Mouse (Mus musculus): Measurements from ENCODE around the gene Fam173a. TPM values are rescaled to one million over a fixed set of nuclear protein-coding genes. Genes with fewer than 3 reads are reported as not detected.
"Not testable (repeated sequence)": the region's sequence is repeated elsewhere in the genome, so short reads cannot be mapped to it uniquely, and the experiment has no call there.

The Fam173a gene
- polyA plus RNA-seq, 1 experiment from 2014 or later: 91.6 TPM

- not testable (repeated sequence) for H3K27me3 ChIP-seq (ENCODE audit: control insufficient read depth, insufficient read depth, low read length); H3K36me3 ChIP-seq (replicated peaks; ENCODE audit: control insufficient read depth, insufficient read depth); H3K4me2 ChIP-seq (replicated peaks); H3K4me1 ChIP-seq (replicated peaks; ENCODE audit: control insufficient read depth, insufficient read depth, low read length); H3K4me3 ChIP-seq (replicated peaks; ENCODE audit: low read length); DNase-seq (ENCODE audit: low spot score); ATAC-seq (ENCODE audit: low FRiP score); H3K9me3 ChIP-seq (ENCODE audit: control insufficient read depth, low read length); H3K9ac ChIP-seq; H3K27ac ChIP-seq
- WGBS: 75% methylated on average over 12 of the region's 12 CpGs
These were observed 51.2 kb downstream of the Fam173a start for GRCm38 (mm10) chr17:25741471-25741870.

Small RNA genes within 50 kb of the gene (microRNA-seq; reads per million reads assigned to microRNA genes)
- gene Gm25083 (not detected), gene Mir3082 (0.65 reads per million), gene Mir6966 (not detected)

Other genes with a start within 250 kb of the Fam173a start
- 18.5 and 20.1 TPM in 2 replicates for gene Sox8, start 222.2 kb downstream of the Fam173a start, polyA plus RNA-seq (2014; fragmentation: Nextera tagmentation; extraction: Ambion mirVana)
- gene Lmf1, start 213.8 kb downstream of the Fam173a start, polyA plus RNA-seq (2014; fragmentation: Nextera tagmentation; extraction: Ambion mirVana): 22.4 and 24.9 TPM in 2 replicates
- 8.1 and 10.0 TPM in 2 replicates for gene Gng13, start 75.7 kb downstream of the Fam173a start, polyA plus RNA-seq (2014; fragmentation: Nextera tagmentation; extraction: Ambion mirVana)
- gene Chtf18, start 65.5 kb downstream of the Fam173a start, polyA plus RNA-seq (2014; fragmentation: Nextera tagmentation; extraction: Ambion mirVana): 3.4 and 3.6 TPM in 2 replicates
- gene Rpusd1, start 65.2 kb downstream of the Fam173a start, polyA plus RNA-seq (2014; fragmentation: Nextera tagmentation; extraction: Ambion mirVana): 21.8 and 22.8 TPM in 2 replicates
- gene Mslnl, start 56.9 kb downstream of the Fam173a start, polyA plus RNA-seq (2014; fragmentation: Nextera tagmentation; extraction: Ambion mirVana): not detected in 2 replicates
- gene Msln, start 38.5 kb downstream of the Fam173a start, polyA plus RNA-seq (2014; fragmentation: Nextera tagmentation; extraction: Ambion mirVana): not detected in 2 replicates
- gene Narfl, start 19.1 kb downstream of the Fam173a start, polyA plus RNA-seq (2014; fragmentation: Nextera tagmentation; extraction: Ambion mirVana): 28.7 and 29.1 TPM in 2 replicates
- 116 and 138 TPM in 2 replicates for gene Haghl, start 7.2 kb downstream of the Fam173a start, polyA plus RNA-seq (2014; fragmentation: Nextera tagmentation; extraction: Ambion mirVana)
- 0.41 TPM in 1 of 2 replicates, not detected in the other for gene Ccdc78, start 6.3 kb downstream of the Fam173a start, polyA plus RNA-seq (2014; fragmentation: Nextera tagmentation; extraction: Ambion mirVana)
- not detected in 2 replicates for gene AC134908.4, start 2.8 kb upstream of the Fam173a start, polyA plus RNA-seq (2014; fragmentation: Nextera tagmentation; extraction: Ambion mirVana)
- gene Metrn, start 4.2 kb upstream of the Fam173a start, polyA plus RNA-seq (2014; fragmentation: Nextera tagmentation; extraction: Ambion mirVana): 11.8 and 15.1 TPM in 2 replicates
- 31.7 and 35.0 TPM in 2 replicates for gene Fbxl16, start 16.2 kb upstream of the Fam173a start, polyA plus RNA-seq (2014; fragmentation: Nextera tagmentation; extraction: Ambion mirVana)
- gene Wdr24, start 30.7 kb upstream of the Fam173a start, polyA plus RNA-seq (2014; fragmentation: Nextera tagmentation; extraction: Ambion mirVana): 29.9 and 32.1 TPM in 2 replicates
- gene Jmjd8, start 36.0 kb upstream of the Fam173a start, polyA plus RNA-seq (2014; fragmentation: Nextera tagmentation; extraction: Ambion mirVana): 39.3 and 42.1 TPM in 2 replicates
- 336 and 357 TPM in 2 replicates for gene Stub1, start 40.5 kb upstream of the Fam173a start, polyA plus RNA-seq (2014; fragmentation: Nextera tagmentation; extraction: Ambion mirVana)
- gene Rhbdl1, start 44.4 kb upstream of the Fam173a start, polyA plus RNA-seq (2014; fragmentation: Nextera tagmentation; extraction: Ambion mirVana): 51.3 and 57.1 TPM in 2 replicates
- gene Gm20683, start 48.9 kb upstream of the Fam173a start, polyA plus RNA-seq (2014; fragmentation: Nextera tagmentation; extraction: Ambion mirVana): 8.7 and 9.3 TPM in 2 replicates
- 6.5 and 9.9 TPM in 2 replicates for gene Rhot2, start 52.0 kb upstream of the Fam173a start, polyA plus RNA-seq (2014; fragmentation: Nextera tagmentation; extraction: Ambion mirVana)
- 13.1 and 14.2 TPM in 2 replicates for gene Wdr90, start 68.6 kb upstream of the Fam173a start, polyA plus RNA-seq (2014; fragmentation: Nextera tagmentation; extraction: Ambion mirVana)
- 26.8 and 27.3 TPM in 2 replicates for gene Mcrip2, start 75.9 kb upstream of the Fam173a start, polyA plus RNA-seq (2014; fragmentation: Nextera tagmentation; extraction: Ambion mirVana)
- 58.5 and 67.3 TPM in 2 replicates for gene Mettl26, start 82.2 kb upstream of the Fam173a start, polyA plus RNA-seq (2014; fragmentation: Nextera tagmentation; extraction: Ambion mirVana)
- 0.63 and 0.71 TPM in 2 replicates for gene Wfikkn1, start 88.0 kb upstream of the Fam173a start, polyA plus RNA-seq (2014; fragmentation: Nextera tagmentation; extraction: Ambion mirVana)
- 28.1 and 29.8 TPM in 2 replicates for gene Rab40c, start 126.8 kb upstream of the Fam173a start, polyA plus RNA-seq (2014; fragmentation: Nextera tagmentation; extraction: Ambion mirVana)
- 64.2 and 74.2 TPM in 2 replicates for gene Pigq, start 152.0 kb upstream of the Fam173a start, polyA plus RNA-seq (2014; fragmentation: Nextera tagmentation; extraction: Ambion mirVana)
- gene Nhlrc4, start 152.1 kb upstream of the Fam173a start, polyA plus RNA-seq (2014; fragmentation: Nextera tagmentation; extraction: Ambion mirVana): 0.13 TPM in 1 of 2 replicates, not detected in the other
- 0.44 and 1.8 TPM in 2 replicates for gene A930017K11Rik, start 159.7 kb upstream of the Fam173a start, polyA plus RNA-seq (2014; fragmentation: Nextera tagmentation; extraction: Ambion mirVana)
- gene Capn15, start 192.9 kb upstream of the Fam173a start, polyA plus RNA-seq (2014; fragmentation: Nextera tagmentation; extraction: Ambion mirVana): 21.5 and 27.5 TPM in 2 replicates